Mouse (Mus musculus) mouse trophoblast stem cell (cell line): Measurements from ENCODE around the gene Cwc15.

Experiments
- in situ Hi-C, 2 experiments: fragments of 300-500 bp; cut with MseI, MboI; formaldehyde crosslinking; loops; 2 replicates in 1 of 2; 3 replicates in 1 of 2; pipeline ENCODE4 v1.15.1; 2025

The Cwc15 gene

DNA sequence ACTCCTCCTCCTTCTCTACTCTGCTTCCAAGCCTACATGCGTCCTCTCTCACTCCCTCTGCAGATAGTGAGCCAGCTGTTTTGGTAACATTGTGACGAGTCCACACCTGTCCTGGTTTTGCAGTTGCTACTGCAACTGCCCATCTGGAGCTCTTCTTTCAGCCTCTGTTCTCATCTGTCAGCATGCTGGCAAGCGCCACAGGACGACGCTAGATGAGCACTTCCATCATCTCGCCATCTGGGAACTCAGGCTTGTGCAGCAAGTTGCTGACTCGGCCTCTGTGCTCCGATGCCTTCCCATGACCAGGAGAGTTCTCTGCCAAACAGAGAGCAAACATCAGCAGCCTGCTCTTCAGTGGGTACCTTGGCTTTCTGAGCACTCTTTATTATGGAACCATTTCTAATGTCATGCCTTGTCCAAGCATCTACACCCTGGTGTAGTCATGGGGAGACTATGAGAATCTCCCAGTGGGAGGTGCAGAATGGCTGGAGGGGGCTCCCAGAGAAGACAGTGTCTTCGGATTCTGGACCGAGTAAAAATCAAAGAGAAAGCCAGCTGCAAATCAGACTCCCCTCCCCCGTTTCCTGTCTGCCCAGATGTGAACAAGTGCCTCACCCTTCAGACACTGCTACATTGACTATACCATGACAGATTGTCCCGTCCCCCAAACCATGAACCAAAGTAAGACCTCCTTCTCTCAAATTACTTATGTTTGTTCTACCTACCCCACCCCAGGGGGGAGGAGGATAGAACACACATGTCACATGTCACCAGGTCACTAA, 47.4 kb downstream of the Cwc15 start:
- in situ Hi-C loops: no loop called here

GRCm38 (mm10) chr9:14548366-14548761, 47.9 kb downstream of the Cwc15 start:
- in situ Hi-C loops: no loop called here

DNA sequence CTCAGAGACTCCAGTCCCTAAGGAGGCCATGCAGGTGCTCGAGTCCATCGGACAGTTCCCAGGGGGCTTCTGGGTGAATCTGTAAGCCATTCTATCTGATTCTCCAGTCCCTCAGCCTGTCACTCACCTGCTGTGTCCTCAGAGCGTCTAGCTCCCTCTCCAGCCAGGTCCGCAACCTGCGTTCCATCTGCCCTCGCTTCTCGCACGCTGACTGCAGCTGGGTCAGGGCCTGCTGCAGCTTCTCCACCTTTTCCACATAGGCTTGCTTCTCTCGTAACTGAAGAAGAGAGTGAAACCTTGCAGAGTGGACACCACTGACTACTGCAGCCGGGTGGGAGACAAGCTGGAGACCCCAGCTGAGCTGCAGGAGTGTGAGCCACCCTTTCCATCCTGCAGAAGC, 57.9 kb downstream of the Cwc15 start:
- in situ Hi-C loops: no loop called here

GRCm38 (mm10) chr9:14559430-14559829, 59.0 kb downstream of the Cwc15 start:
- in situ Hi-C loops: no loop called here

DNA sequence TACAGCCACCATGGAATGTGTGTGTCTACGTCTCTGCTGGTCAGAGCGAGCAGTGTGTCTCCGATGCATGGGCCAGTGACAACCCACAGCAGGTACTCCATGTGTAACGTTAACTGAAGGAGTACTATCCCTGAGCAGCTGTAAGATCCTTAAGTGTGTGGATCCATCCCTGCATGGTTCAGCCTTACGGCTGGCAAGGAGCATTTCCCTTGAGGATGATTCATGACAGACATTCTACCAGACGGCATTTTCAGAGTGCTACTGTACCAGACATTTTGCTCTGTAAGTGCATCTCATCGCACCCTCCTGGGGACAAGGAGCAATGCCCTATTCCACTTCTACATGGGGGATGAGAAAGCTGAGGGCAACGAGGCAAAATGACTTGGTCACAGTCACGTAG, 59.6 kb downstream of the Cwc15 start:
- in situ Hi-C loops: no loop called here
